Mouse (Mus musculus): ENCODE results near the gene Mtch1. TPM values are rescaled to one million over a fixed set of nuclear protein-coding genes. Genes with fewer than 3 reads are reported as not detected.

Gene Mtch1
- polyA plus RNA-seq, 1 experiment from 2014 or later = 308 TPM

- H3K4me2 ChIP-seq = peak overlapping the region; percentile 43
- peaks cover 55% of the 10 kb centered on the region for H3K36me3 ChIP-seq
Measured at GRCm38 (mm10) chr17:29342010-29342910, 5.5 kb downstream of the Mtch1 start.

GRCm38 (mm10) chr17:29341591-29342003 lies 6.1 kb downstream of the Mtch1 start:
- Histone ChIP-seq H3K9ac (no peak overlapping the region), H3K4me3 (replicated peaks) (peak overlapping the region; percentile 5; the same call in 1 of the 2 replicates), H3K9me3 (replicated peaks) (no peaks in the 10 kb centered on the region), H3K27me3 (no peaks in the 10 kb centered on the region), H3K36me3 (peaks cover 62% of the 10 kb centered on the region), H3K4me2 (peak overlapping the region; percentile 43), H3K4me1 (peaks cover 64% of the 10 kb centered on the region), H3K27ac (peak overlapping the region; percentile 92)
- 17% methylated on average over 9 of the region's 9 CpGs for WGBS
- peak; percentile 70 for ATAC-seq (replicated peaks; ENCODE audit: low FRiP score)

More at GRCm38 (mm10) chr17:29342010-29342910, 5.5 kb downstream of the Mtch1 start:
- Histone ChIP-seq H3K4me3 (replicated peaks) (peak overlapping the region; percentile 5; the same call in 1 of the 2 replicates), H3K9me3 (replicated peaks) (no peaks in the 10 kb centered on the region), H3K4me1 (peaks cover 67% of the 10 kb centered on the region), H3K9ac (no peak overlapping the region), H3K27ac (peak overlapping the region; percentile 92), H3K27me3 (no peaks in the 10 kb centered on the region)
- 37% methylated on average over 13 of the region's 13 CpGs for WGBS
- ATAC-seq (replicated peaks; ENCODE audit: low FRiP score) = peak; percentile 83

- peaks cover 72% of the 10 kb centered on the region for H3K36me3 ChIP-seq
- 69% methylated on average over 18 of the region's 18 CpGs for WGBS
- ATAC-seq (replicated peaks; ENCODE audit: low FRiP score) = no peak
Measured at GRCm38 (mm10) chr17:29340406-29341261, 7.1 kb downstream of the Mtch1 start.

GRCm38 (mm10) chr17:29339170-29339768 lies 8.5 kb downstream of the Mtch1 start:
- Histone ChIP-seq H3K4me3 (replicated peaks) (no peak overlapping the region), H3K27me3 (no peaks in the 10 kb centered on the region), H3K27ac (peak overlapping the region; percentile 71), H3K9me3 (replicated peaks) (no peaks in the 10 kb centered on the region), H3K4me1 (peaks cover 46% of the 10 kb centered on the region), H3K9ac (no peak overlapping the region), H3K4me2 (no peak overlapping the region), H3K36me3 (peaks cover 78% of the 10 kb centered on the region)
- ATAC-seq (replicated peaks; ENCODE audit: low FRiP score) = no peak
- WGBS = 68% methylated on average over 11 of the region's 11 CpGs

More at GRCm38 (mm10) chr17:29340406-29341261, 7.1 kb downstream of the Mtch1 start:
- peaks cover 55% of the 10 kb centered on the region for H3K4me1 ChIP-seq
- peak overlapping the region; percentile 92 for H3K27ac ChIP-seq
- no peaks in the 10 kb centered on the region for H3K9me3 ChIP-seq (replicated peaks)
- no peak overlapping the region for H3K4me3 ChIP-seq (replicated peaks)
- H3K4me2 ChIP-seq = no peak overlapping the region
- no peak overlapping the region for H3K9ac ChIP-seq
- H3K27me3 ChIP-seq = no peaks in the 10 kb centered on the region

GRCm38 (mm10) chr17:29337979-29338823 lies 9.5 kb downstream of the Mtch1 start:
- Histone ChIP-seq H3K27me3 (no peaks in the 10 kb centered on the region), H3K4me3 (replicated peaks) (no peak overlapping the region), H3K36me3 (peaks cover 77% of the 10 kb centered on the region), H3K9me3 (replicated peaks) (no peaks in the 10 kb centered on the region), H3K4me2 (no peak overlapping the region), H3K27ac (peak overlapping the region; percentile 71; the same call in 1 of the 2 replicates), H3K4me1 (peaks cover 45% of the 10 kb centered on the region), H3K9ac (no peak overlapping the region)
- no peak for ATAC-seq (replicated peaks; ENCODE audit: low FRiP score)
- 91% methylated on average over 9 of the region's 9 CpGs for WGBS

- peaks cover 89% of the 10 kb centered on the region for H3K36me3 ChIP-seq
- peaks cover 31% of the 10 kb centered on the region for H3K4me1 ChIP-seq
- no peak for ATAC-seq (replicated peaks; ENCODE audit: low FRiP score)
- H3K4me3 ChIP-seq (replicated peaks) = no peak overlapping the region
- H3K9ac ChIP-seq = no peak overlapping the region
- no peaks in the 10 kb centered on the region for H3K9me3 ChIP-seq (replicated peaks)
- no peaks in the 10 kb centered on the region for H3K27me3 ChIP-seq
- no peak overlapping the region for H3K4me2 ChIP-seq
- WGBS = 91% methylated on average over 19 of the region's 19 CpGs
- no peak overlapping the region for H3K27ac ChIP-seq
Measured at GRCm38 (mm10) chr17:29336266-29336990, 11.3 kb downstream of the Mtch1 start.

- Histone ChIP-seq H3K36me3 (peaks cover 70% of the 10 kb centered on the region), H3K9ac (no peak overlapping the region), H3K4me1 (peaks cover 13% of the 10 kb centered on the region), H3K27ac (no peak overlapping the region), H3K4me2 (no peak overlapping the region), H3K4me3 (replicated peaks) (no peak overlapping the region), H3K27me3 (0 out of 2 replicates have a peak, but pooled peaks cover 7% of the 10 kb centered on the region), H3K9me3 (replicated peaks) (no peaks in the 10 kb centered on the region)
- 81% methylated on average over 4 of the region's 4 CpGs for WGBS
- no peak; the same call in 1 of the 2 replicates for ATAC-seq (replicated peaks; ENCODE audit: low FRiP score)
Measured at GRCm38 (mm10) chr17:29332186-29332685, 15.5 kb downstream of the Mtch1 start.

- Histone ChIP-seq H3K36me3 (peaks cover 56% of the 10 kb centered on the region), H3K4me1 (peaks cover 27% of the 10 kb centered on the region), H3K27me3 (peaks cover 19% of the 10 kb centered on the region; the same call in 1 of the 2 replicates), H3K9me3 (replicated peaks) (no peaks in the 10 kb centered on the region), H3K27ac (peak overlapping the region; percentile 66), H3K4me3 (replicated peaks) (no peak overlapping the region), H3K9ac (no peak overlapping the region), H3K4me2 (no peak overlapping the region)
- peak; percentile 41; the same call in 1 of the 2 replicates for ATAC-seq (replicated peaks; ENCODE audit: low FRiP score)
- WGBS = 35% methylated on average over 5 of the region's 5 CpGs
Measured at GRCm38 (mm10) chr17:29330671-29331410, 16.9 kb downstream of the Mtch1 start.

GRCm38 (mm10) chr17:29330221-29330620 lies 17.5 kb downstream of the Mtch1 start:
- Histone ChIP-seq H3K9ac (no peak overlapping the region), H3K4me1 (peaks cover 29% of the 10 kb centered on the region), H3K36me3 (peaks cover 50% of the 10 kb centered on the region), H3K9me3 (replicated peaks) (no peaks in the 10 kb centered on the region), H3K4me3 (replicated peaks) (no peak overlapping the region), H3K4me2 (no peak overlapping the region), H3K27ac (no peak overlapping the region), H3K27me3 (peaks cover 22% of the 10 kb centered on the region; the same call in 1 of the 2 replicates)
- WGBS = 86% methylated on average over 3 of the region's 3 CpGs
- ATAC-seq (replicated peaks; ENCODE audit: low FRiP score) = no peak

- H3K4me2 ChIP-seq = no peak overlapping the region
- ATAC-seq (replicated peaks; ENCODE audit: low FRiP score) = no peak
- peaks cover 34% of the 10 kb centered on the region for H3K4me1 ChIP-seq
- peaks cover 29% of the 10 kb centered on the region for H3K36me3 ChIP-seq
- WGBS = 84% methylated on average over 9 of the region's 9 CpGs
- no peak overlapping the region for H3K4me3 ChIP-seq (replicated peaks)
- peaks cover 25% of the 10 kb centered on the region for H3K27me3 ChIP-seq
- no peak overlapping the region for H3K9ac ChIP-seq
- H3K27ac ChIP-seq = no peak overlapping the region
- H3K9me3 ChIP-seq (replicated peaks) = no peaks in the 10 kb centered on the region
Measured at GRCm38 (mm10) chr17:29327691-29328090, 20.0 kb downstream of the Mtch1 start.
